Mouse (Mus musculus): ENCODE measurements around the gene Tex9. TPM values are rescaled to one million over a fixed set of nuclear protein-coding genes. Genes with fewer than 3 reads are reported as not detected.

Gene Tex9
- 17.9 and 19.1 TPM in 2 replicates for polyA plus RNA-seq (2014; fragmentation: Nextera tagmentation; extraction: Ambion mirVana)

- DNase-seq (ENCODE audit: low spot score) (no peak), ATAC-seq (replicated peaks; ENCODE audit: low FRiP score) (peak; percentile 30; the same call in 1 of the 2 replicates)
- Histone ChIP-seq H3K4me3 (ENCODE audit: low read depth, low read length) (peak within 1 kb of the TSS; percentile 67), H3K36me3 (ENCODE audit: control insufficient read depth, insufficient read depth, low read length) (no peaks in the 10 kb centered on the region), H3K27ac (ENCODE audit: low read depth, low read length) (peak within 1 kb of the TSS; percentile 33), H3K27me3 (replicated peaks; ENCODE audit: control insufficient read depth, insufficient read depth, low read length) (no peaks in the 10 kb centered on the region), H3K9me3 (ENCODE audit: control insufficient read depth, low read length) (no peaks in the 10 kb centered on the region), H3K4me1 (replicated peaks; ENCODE audit: control insufficient read depth, insufficient read depth, low read length) (peaks cover 14% of the 10 kb centered on the region), H3K9ac (ENCODE audit: low read depth, low read length) (peak within 1 kb of the TSS; percentile 61), H3K4me2 (peak within 1 kb of the TSS; percentile 68)
- 13% methylated on average over 6 of the region's 6 CpGs for WGBS
Observed at GRCm38 (mm10) chr9:72492194-72492565, at the start of gene Tex9. Tex9 (minus strand) TSS chr9:72492212.

- WGBS, result 78% methylated on average over 1 of the region's 1 CpGs
- Histone ChIP-seq H3K27ac (ENCODE audit: low read depth, low read length) (no peak overlapping the region), H3K4me3 (ENCODE audit: low read depth, low read length) (no peak overlapping the region), H3K4me1 (replicated peaks; ENCODE audit: control insufficient read depth, insufficient read depth, low read length) (peaks cover 1% of the 10 kb centered on the region; the same call in 1 of the 2 replicates), H3K27me3 (replicated peaks; ENCODE audit: control insufficient read depth, insufficient read depth, low read length) (no peaks in the 10 kb centered on the region), H3K9ac (ENCODE audit: low read depth, low read length) (no peak overlapping the region), H3K4me2 (no peak overlapping the region), H3K9me3 (ENCODE audit: control insufficient read depth, low read length) (no peaks in the 10 kb centered on the region), H3K36me3 (ENCODE audit: control insufficient read depth, insufficient read depth, low read length) (no peaks in the 10 kb centered on the region)
- DNase-seq (ENCODE audit: low spot score), result no peak
- no peak for ATAC-seq (replicated peaks; ENCODE audit: low FRiP score)
Observed at GRCm38 (mm10) chr9:72537086-72537485, 45.1 kb upstream of the Tex9 start.

- H3K4me3 ChIP-seq (ENCODE audit: low read depth, low read length), result no peak overlapping the region
- no peaks in the 10 kb centered on the region for H3K27me3 ChIP-seq (replicated peaks; ENCODE audit: control insufficient read depth, insufficient read depth, low read length)
- H3K4me2 ChIP-seq, result no peak overlapping the region
- no peak for ATAC-seq (replicated peaks; ENCODE audit: low FRiP score)
- no peak overlapping the region for H3K27ac ChIP-seq (ENCODE audit: low read depth, low read length)
- 83% methylated on average over 3 of the region's 3 CpGs for WGBS
- no peak for DNase-seq (ENCODE audit: low spot score)
- H3K4me1 ChIP-seq (replicated peaks; ENCODE audit: control insufficient read depth, insufficient read depth, low read length), result peaks cover 10% of the 10 kb centered on the region; the same call in 1 of the 2 replicates
- H3K9me3 ChIP-seq (ENCODE audit: control insufficient read depth, low read length), result no peaks in the 10 kb centered on the region
- no peak overlapping the region for H3K9ac ChIP-seq (ENCODE audit: low read depth, low read length)
- H3K36me3 ChIP-seq (ENCODE audit: control insufficient read depth, insufficient read depth, low read length), result no peaks in the 10 kb centered on the region
Observed at GRCm38 (mm10) chr9:72535394-72535793, 43.4 kb upstream of the Tex9 start.

- Histone ChIP-seq H3K27me3 (replicated peaks; ENCODE audit: control insufficient read depth, insufficient read depth, low read length) (no peaks in the 10 kb centered on the region), H3K4me1 (replicated peaks; ENCODE audit: control insufficient read depth, insufficient read depth, low read length) (peaks cover 10% of the 10 kb centered on the region; the same call in 1 of the 2 replicates), H3K4me3 (ENCODE audit: low read depth, low read length) (no peak overlapping the region), H3K9me3 (ENCODE audit: control insufficient read depth, low read length) (no peaks in the 10 kb centered on the region), H3K9ac (ENCODE audit: low read depth, low read length) (no peak overlapping the region), H3K4me2 (no peak overlapping the region), H3K36me3 (ENCODE audit: control insufficient read depth, insufficient read depth, low read length) (no peaks in the 10 kb centered on the region), H3K27ac (ENCODE audit: low read depth, low read length) (no peak overlapping the region)
- ATAC-seq (replicated peaks; ENCODE audit: low FRiP score), result no peak
- 88% methylated on average over 2 of the region's 2 CpGs for WGBS
- DNase-seq (ENCODE audit: low spot score), result no peak
Observed at GRCm38 (mm10) chr9:72534985-72535384, 43.0 kb upstream of the Tex9 start.

- Histone ChIP-seq H3K36me3 (ENCODE audit: control insufficient read depth, insufficient read depth, low read length) (no peaks in the 10 kb centered on the region), H3K27ac (ENCODE audit: low read depth, low read length) (peak overlapping the region; percentile 96), H3K27me3 (replicated peaks; ENCODE audit: control insufficient read depth, insufficient read depth, low read length) (no peaks in the 10 kb centered on the region), H3K4me2 (peak overlapping the region; percentile 93), H3K4me1 (replicated peaks; ENCODE audit: control insufficient read depth, insufficient read depth, low read length) (peaks cover 10% of the 10 kb centered on the region; the same call in 1 of the 2 replicates), H3K4me3 (ENCODE audit: low read depth, low read length) (peak overlapping the region; percentile 97), H3K9ac (ENCODE audit: low read depth, low read length) (peak overlapping the region; percentile 99), H3K9me3 (ENCODE audit: control insufficient read depth, low read length) (no peaks in the 10 kb centered on the region)
- DNase-seq (ENCODE audit: low spot score) (no peak), ATAC-seq (replicated peaks; ENCODE audit: low FRiP score) (no peak; the same call in 1 of the 2 replicates)
- 0% methylated on average over 2 of the region's 2 CpGs for WGBS
Observed at GRCm38 (mm10) chr9:72533089-72533415, 41.0 kb upstream of the Tex9 start.

GRCm38 (mm10) chr9:72532381-72533088 lies 40.5 kb upstream of the Tex9 start:
- Histone ChIP-seq H3K27me3 (replicated peaks; ENCODE audit: control insufficient read depth, insufficient read depth, low read length) (no peaks in the 10 kb centered on the region), H3K9me3 (ENCODE audit: control insufficient read depth, low read length) (no peaks in the 10 kb centered on the region), H3K36me3 (ENCODE audit: control insufficient read depth, insufficient read depth, low read length) (no peaks in the 10 kb centered on the region), H3K9ac (ENCODE audit: low read depth, low read length) (peak overlapping the region; percentile 99), H3K27ac (ENCODE audit: low read depth, low read length) (peak overlapping the region; percentile 96), H3K4me2 (peak overlapping the region; percentile 93), H3K4me3 (ENCODE audit: low read depth, low read length) (peak overlapping the region; percentile 97), H3K4me1 (replicated peaks; ENCODE audit: control insufficient read depth, insufficient read depth, low read length) (peaks cover 10% of the 10 kb centered on the region; the same call in 1 of the 2 replicates)
- peak; percentile 62 for ATAC-seq (replicated peaks; ENCODE audit: low FRiP score)
- WGBS, result 1% methylated on average over 55 of the region's 55 CpGs
- DNase-seq (ENCODE audit: low spot score), result peak; percentile 74

- Histone ChIP-seq H3K9ac (ENCODE audit: low read depth, low read length) (peak within 1 kb of the TSS; percentile 99), H3K9me3 (ENCODE audit: control insufficient read depth, low read length) (no peaks in the 10 kb centered on the region), H3K4me3 (ENCODE audit: low read depth, low read length) (peak within 1 kb of the TSS; percentile 97), H3K36me3 (ENCODE audit: control insufficient read depth, insufficient read depth, low read length) (no peaks in the 10 kb centered on the region), H3K4me2 (peak within 1 kb of the TSS; percentile 93), H3K4me1 (replicated peaks; ENCODE audit: control insufficient read depth, insufficient read depth, low read length) (peaks cover 10% of the 10 kb centered on the region; the same call in 1 of the 2 replicates), H3K27ac (ENCODE audit: low read depth, low read length) (peak within 1 kb of the TSS; percentile 96), H3K27me3 (replicated peaks; ENCODE audit: control insufficient read depth, insufficient read depth, low read length) (no peaks in the 10 kb centered on the region)
- under 1% methylated on average over 58 of the region's 63 CpGs for WGBS
- DNase-seq (ENCODE audit: low spot score) (no peak), ATAC-seq (replicated peaks; ENCODE audit: low FRiP score) (peak; percentile 84)
Observed at GRCm38 (mm10) chr9:72531996-72532380, 40.0 kb upstream of the Tex9 start, which contains the start of gene Rfx7. Rfx7 (plus strand) TSS chr9:72532240.

GRCm38 (mm10) chr9:72531291-72531995 lies 39.4 kb upstream of the Tex9 start:
- peak; percentile 61 for ATAC-seq (replicated peaks; ENCODE audit: low FRiP score)
- Histone ChIP-seq H3K9ac (ENCODE audit: low read depth, low read length) (peak overlapping the region; percentile 99), H3K4me2 (peak overlapping the region; percentile 93), H3K4me1 (replicated peaks; ENCODE audit: control insufficient read depth, insufficient read depth, low read length) (peaks cover 10% of the 10 kb centered on the region; the same call in 1 of the 2 replicates), H3K4me3 (ENCODE audit: low read depth, low read length) (peak overlapping the region; percentile 97), H3K9me3 (ENCODE audit: control insufficient read depth, low read length) (no peaks in the 10 kb centered on the region), H3K27me3 (replicated peaks; ENCODE audit: control insufficient read depth, insufficient read depth, low read length) (no peaks in the 10 kb centered on the region), H3K27ac (ENCODE audit: low read depth, low read length) (peak overlapping the region; percentile 96), H3K36me3 (ENCODE audit: control insufficient read depth, insufficient read depth, low read length) (no peaks in the 10 kb centered on the region)
- DNase-seq (ENCODE audit: low spot score), result peak; percentile 81
- 5% methylated on average over 35 of the region's 35 CpGs for WGBS

Measured in liver, embryonic 11.5 days (tissue).